Mouse (Mus musculus) layer of hippocampus, adult 11-12 months (tissue): ENCODE measurements around the gene Antxr2.

ENCODE experiments used
- DNase-seq: peaks from one replicate; pipeline ENCODE4 v3.0.0; 2022; ENCODE audit warnings: low spot score

Antxr2 gene

DNA sequence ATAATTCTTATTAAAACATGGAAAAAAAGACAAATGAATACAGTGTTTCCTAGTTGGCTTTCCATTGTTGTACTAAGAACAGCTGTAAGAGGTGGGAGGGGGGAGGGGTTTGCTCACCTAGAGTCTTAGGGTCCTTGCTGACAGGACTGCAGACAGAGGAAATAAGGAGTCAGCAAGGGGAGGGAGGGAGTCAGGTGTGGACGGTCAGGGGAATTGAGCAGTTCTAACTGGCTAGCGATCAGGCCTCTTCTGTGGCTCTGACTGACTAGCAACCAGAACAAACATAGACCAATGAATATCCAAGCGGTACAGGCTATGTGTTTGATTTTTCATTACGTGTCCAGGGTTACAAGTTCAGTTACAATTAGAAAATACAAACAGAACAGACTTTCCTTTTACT, 35.0 kb downstream of the Antxr2 start:
- no peak for DNase-seq

GRCm38 (mm10) chr5:97986656-97987294, 44.1 kb downstream of the Antxr2 start:
- no peak for DNase-seq

DNA sequence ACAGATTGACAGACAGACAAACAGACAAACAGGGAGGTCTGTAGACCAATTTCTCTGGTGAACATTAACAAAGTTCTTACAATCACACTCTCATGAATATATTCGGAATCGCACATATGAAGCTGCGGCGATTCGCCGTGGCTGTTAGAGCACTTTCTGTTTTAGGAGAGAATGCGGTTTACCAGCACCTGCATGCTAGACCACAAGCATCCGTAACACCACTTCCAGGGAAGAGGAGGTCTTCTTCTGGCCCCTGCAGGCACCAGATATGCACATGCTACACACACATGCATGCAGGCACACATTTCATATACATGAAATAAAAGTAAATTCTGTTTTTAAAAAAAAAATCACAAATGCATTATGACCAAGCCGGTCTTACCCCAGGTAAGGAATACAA, 47.5 kb downstream of the Antxr2 start:
- DNase-seq: no peak

DNA sequence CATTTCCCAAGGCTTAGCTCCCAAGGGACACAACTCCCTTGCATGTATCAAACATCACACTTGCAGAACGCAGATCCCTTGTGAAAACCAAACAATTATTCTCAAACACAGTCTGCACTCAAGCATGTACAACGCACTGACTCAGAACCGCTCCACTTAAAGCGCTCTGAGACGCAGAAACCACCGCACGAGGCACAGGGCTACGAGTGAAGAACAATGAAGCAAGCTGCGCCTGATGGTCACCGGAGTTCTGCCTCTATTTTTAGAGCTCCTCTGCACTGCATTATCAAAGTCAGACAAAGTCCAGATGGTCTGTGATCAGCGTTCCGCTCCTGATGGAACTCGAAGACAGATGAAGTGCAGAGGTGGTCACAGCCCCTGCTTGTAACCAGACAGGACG, 50.4 kb downstream of the Antxr2 start:
- no peak for DNase-seq

DNA sequence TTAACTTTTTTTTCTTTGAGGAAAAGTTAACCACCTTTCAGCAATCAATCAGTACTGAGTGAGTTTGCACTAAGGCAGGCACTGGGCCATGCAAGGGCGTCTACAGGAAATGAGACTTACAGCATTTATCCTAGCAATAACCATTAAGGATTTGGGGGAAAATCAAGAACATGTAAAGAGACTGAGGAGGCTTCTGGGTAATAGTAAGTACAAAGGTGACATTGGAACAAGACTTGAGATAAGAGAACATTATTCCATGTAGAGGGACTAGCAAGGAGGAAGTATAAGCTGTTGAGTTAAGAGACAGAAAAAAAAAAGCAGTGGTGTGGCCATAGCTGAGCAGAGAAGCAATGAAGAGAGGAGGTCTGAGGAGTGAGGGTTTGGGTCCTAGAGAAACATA, 57.5 kb downstream of the Antxr2 start:
- no peak for DNase-seq

- DNase-seq: no peak
These were observed 58.8 kb downstream of the Antxr2 start for GRCm38 (mm10) chr5:97972029-97972428.

DNA sequence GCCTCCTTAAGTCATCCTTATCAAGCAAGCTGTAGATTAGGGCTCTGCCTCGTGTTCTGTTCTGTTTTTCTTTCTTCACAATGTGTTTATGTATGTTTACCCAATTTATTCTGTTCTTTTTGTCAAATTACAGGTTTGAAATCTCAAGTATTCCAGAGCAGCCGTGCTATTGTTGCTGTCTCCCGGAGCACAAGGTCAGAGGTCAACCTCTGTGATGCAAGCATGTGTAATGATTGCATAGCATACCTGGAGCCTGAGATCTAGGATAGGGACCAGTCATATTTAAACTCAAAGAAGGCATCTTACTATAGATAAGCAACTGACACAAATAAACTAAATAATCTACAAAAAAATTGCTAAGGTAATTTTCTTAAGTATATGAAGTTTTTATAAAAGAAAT, 59.6 kb downstream of the Antxr2 start:
- DNase-seq: no peak

DNA sequence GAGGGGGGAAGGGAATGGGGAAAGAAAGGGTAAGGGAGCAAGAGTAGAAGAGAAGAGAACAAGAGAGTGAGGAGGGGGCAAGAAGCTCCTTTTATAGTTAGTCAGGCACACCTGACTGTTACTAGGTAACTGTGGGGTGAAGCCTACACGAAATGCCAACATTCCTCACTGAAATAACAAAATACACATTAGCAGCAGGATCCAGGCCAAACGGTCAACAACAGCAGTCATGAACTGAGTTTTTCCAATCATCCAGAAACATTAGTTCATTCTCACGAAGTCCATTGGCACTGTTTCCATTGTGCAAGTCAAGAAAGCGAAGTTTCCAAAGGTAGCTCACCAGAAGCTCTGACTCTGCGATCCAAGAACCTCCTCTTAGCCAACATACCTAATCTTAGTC, 63.8 kb downstream of the Antxr2 start:
- no peak for DNase-seq

- DNase-seq: no peak
These were observed 64.7 kb downstream of the Antxr2 start for GRCm38 (mm10) chr5:97966101-97966500.

GRCm38 (mm10) chr5:97964444-97964843, 66.4 kb downstream of the Antxr2 start:
- DNase-seq: no peak

DNA sequence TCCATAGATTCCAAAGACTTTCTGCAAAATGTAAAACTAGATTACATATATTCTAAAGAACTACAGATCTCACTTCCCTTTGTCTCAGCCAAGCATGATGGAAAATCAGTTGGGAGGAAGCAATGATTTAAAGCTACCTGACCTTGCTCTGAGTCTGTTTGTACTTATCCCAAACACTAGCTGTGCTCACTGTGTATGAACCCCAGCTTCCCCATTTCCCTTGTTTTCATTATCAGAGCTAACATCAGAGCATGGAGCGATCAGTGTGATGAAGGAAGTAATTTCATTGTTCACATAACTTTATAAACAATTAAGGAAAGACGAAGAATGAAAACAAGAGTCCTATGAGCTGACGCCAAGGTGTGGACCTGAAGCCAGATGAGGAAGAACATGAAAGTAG, 68.3 kb downstream of the Antxr2 start:
- DNase-seq: no peak

DNA sequence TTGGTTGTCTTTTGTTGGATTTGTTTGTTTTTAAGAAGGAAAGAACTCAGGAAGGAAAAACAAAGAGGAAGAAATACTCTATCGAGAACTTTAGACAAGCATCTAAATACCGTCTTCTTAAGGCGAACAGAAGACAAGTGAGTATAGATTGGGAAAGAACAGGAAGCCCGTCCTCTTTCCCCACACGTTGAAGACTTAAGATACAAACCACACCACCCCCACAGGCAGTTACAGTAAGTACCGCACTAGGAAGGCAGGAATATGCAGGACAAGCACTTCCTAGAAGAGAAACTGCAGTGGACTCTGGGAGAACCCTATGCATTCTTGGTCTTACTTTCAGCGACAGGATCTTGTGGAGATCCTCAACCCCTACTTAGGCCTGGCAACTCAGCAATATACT, 69.1 kb downstream of the Antxr2 start:
- no peak for DNase-seq

DNA sequence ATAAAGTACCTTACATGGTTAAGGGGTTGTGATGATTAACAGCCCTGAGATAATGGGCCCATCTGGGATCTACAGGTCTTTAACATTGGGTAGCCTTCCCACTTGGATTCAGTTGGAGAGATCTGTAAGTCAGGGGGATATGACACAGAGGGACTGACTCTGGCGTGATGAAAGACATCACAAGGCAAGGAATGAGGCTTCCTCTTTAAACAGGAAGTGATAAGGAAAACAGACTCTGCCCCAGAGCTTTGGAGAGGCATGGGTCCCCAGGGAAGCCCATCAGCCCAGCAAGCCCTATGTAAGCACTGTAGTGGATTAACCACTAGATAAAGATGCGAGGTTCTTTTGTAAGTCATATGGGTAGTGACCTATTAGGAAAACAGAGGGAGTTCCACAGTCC, 71.2 kb downstream of the Antxr2 start:
- no peak for DNase-seq

DNA sequence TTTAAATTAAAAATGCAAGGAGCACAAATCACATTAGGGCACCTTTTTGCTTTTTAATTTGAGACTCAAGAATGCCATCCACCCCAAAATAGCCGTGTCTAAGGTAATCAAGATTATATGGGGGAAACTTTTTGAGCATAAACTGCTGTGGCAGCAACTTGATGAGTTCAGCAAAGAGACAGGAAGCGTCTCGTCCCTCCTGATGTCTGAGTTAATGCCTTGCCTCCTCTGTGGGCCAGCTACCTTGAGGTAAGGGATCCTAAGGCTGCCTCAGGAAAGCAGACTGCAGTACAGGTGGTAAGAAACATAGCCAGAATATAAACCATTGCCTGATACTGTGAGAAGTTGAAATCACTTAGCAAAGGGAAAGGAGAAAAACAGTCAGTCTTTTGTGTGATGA, 71.8 kb downstream of the Antxr2 start:
- DNase-seq: no peak

- DNase-seq: no peak
These were observed 73.3 kb downstream of the Antxr2 start for GRCm38 (mm10) chr5:97957501-97957900.

DNA sequence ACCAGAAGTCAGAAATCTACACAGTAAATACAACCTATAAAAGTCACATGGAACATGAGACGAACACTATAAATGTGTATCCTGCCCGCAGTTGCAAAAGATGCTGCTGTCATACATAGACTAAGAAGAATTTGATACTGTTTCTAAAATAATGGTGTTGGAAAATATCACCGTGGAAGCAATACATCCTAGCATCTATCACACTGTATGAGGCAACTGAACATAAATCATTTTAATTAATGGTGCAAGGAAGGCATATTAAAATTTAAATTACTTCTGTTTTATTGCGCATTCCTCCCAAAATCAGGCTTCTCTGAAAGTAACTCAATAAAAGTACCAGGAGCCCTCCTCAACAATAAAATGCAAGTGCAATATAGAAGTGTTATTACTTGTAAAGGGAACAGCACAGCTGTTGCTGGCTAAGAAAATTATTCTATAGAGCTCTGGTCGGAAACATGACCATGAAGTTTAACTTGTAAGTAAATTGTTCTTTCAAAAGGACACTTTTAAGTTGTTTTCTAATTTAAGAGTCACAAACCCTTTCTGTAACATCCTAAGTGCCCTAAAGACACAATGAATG, 76.6 kb downstream of the Antxr2 start:
- DNase-seq: no peak

GRCm38 (mm10) chr5:97953241-97953920, 77.5 kb downstream of the Antxr2 start:
- no peak for DNase-seq

DNA sequence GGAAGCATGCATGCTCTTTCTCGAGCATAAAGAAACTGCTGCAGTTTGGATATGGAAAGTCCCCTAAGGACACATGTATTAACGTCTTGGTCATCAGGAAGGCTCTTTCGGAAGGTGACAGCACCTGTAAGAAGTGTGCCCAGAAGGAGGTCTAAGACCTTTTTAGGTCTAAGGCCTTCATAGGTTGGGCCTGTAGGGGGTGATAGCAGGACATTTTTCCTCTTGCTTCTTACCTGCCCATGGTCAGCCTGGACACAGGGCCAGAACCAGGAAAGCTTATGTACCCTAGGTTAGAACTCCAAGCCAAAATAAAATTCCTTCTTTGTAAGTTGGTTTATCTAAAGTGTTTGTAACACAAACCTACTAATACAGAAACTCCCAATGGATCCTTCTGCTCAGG, 83.6 kb downstream of the Antxr2 start:
- DNase-seq: no peak

- DNase-seq: no peak
These were observed 84.6 kb downstream of the Antxr2 start for GRCm38 (mm10) chr5:97946236-97946635.

- peak; percentile 34 for DNase-seq
These were observed 95.4 kb downstream of the Antxr2 start for GRCm38 (mm10) chr5:97935140-97936129.

DNA sequence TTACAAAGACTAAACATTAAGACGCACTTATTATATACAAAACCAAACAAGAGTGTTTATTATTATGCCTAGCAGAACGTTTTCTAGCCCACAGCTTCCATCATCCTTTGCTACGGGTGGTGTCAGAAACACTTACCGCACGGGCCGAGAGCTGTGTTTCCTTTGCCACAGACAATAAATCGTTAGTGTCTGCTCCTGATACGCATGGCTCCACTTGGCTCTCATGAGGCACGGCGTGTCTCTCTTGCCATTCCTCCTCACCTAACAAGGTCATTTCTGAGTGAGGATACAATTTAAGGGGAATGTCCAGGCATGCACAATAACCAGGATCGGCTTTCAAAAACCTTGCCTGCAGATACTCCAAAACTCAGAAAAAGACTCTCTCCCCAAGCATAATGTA, 113.2 kb downstream of the Antxr2 start:
- no peak for DNase-seq

- DNase-seq: no peak
These were observed 116.0 kb downstream of the Antxr2 start for GRCm38 (mm10) chr5:97914890-97915289.

DNA sequence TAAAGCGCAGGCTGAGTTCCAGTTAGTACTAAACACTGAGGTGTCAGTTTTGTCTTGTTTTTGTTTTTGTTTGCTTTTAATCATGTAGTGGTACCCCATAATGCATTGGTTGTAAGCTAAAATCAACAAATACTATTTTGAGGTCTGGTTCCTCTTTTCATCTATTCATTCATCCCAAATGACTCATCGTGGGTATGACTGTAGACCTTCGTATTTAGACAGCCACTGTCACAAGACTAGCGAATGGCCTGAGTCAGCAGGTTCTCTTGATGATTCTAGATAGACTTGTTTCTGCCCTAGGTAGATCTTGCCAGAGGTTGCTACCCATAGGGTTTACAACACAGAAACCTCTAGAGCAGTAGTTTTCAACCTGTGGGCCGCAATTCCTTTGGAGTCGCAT, 116.9 kb downstream of the Antxr2 start:
- no peak for DNase-seq
